Mouse (Mus musculus): ENCODE data around the gene Anp32e.

- TF ChIP-seq CTCF (IDR thresholded peaks at IDR 0.05) (no peak), EP300 (IDR thresholded peaks at IDR 0.05) (0 out of 2 replicates have a peak, but pooled peaks have one; percentile 36)
Observed at GRCm38 (mm10) chr3:95985209-95986000, 56.4 kb downstream of the Anp32e start.

Measured in lung, postnatal 0 days (tissue).